Mouse (Mus musculus) lung, postnatal 36 days (tissue): ENCODE measurements around the gene Cdk2.

Experiments used
- DNase-seq: peaks from one replicate; pipeline ENCODE4 v3.0.0; 2022; ENCODE audit warnings: mixed read lengths

Gene Cdk2

DNA sequence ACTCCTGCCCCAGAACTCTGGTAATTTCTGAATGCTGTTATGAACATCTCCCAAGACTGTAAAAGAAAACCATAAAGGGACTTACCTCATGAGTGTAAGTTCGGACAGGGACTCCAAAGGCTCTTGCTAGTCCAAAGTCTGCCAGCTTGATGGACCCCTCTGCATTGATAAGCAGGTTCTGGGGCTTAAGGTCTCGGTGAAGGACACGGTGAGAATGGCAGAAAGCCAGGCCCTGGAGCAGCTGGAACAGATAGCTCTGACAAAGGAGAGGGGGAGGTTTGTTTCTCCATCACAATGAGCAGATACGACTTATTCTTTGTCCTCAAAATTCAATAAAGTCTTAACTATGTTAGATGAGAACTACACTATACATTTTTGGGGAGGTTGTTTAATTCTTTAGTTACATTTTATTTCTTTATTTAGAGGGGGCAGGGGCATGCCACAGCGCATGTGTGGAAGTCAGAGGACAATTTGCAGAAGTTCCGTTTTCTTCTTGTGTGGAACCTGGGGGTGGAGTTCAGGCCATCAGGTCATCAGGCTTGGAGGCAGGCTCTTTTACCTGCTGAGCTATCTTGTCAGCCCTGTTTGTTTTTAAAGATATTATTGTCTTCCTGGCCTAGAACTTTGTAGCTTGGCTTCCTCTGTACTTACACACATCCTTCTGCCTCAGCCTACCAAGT lies 2.4 kb downstream of the Cdk2 start:
- DNase-seq, result no peak

DNA sequence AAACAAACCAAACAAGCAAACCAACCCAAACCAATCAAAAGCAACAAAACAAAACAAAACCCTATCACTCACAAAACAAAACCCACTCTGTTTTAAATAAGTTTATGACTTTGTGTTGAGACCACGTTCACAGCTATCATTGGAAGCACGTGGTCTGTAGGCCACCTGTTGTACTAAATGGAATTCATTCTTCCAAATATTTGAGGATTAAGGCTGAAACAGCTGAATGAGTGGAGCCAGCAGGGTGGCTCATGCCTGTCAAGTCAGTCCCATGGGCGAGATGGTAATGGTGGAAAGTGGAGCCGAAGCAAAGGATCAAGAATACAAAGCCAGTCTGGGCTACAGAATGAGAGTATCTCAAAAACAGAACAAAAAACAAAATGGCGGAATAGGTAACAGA lies 4.1 kb downstream of the Cdk2 start:
- no peak for DNase-seq

- DNase-seq, result no peak
Measured at GRCm38 (mm10) chr10:128699611-128700010, 5.2 kb downstream of the Cdk2 start.

GRCm38 (mm10) chr10:128699006-128699405 lies 5.8 kb downstream of the Cdk2 start:
- no peak for DNase-seq

- DNase-seq, result no peak
Measured at GRCm38 (mm10) chr10:128697072-128697725, 7.6 kb downstream of the Cdk2 start.

DNA sequence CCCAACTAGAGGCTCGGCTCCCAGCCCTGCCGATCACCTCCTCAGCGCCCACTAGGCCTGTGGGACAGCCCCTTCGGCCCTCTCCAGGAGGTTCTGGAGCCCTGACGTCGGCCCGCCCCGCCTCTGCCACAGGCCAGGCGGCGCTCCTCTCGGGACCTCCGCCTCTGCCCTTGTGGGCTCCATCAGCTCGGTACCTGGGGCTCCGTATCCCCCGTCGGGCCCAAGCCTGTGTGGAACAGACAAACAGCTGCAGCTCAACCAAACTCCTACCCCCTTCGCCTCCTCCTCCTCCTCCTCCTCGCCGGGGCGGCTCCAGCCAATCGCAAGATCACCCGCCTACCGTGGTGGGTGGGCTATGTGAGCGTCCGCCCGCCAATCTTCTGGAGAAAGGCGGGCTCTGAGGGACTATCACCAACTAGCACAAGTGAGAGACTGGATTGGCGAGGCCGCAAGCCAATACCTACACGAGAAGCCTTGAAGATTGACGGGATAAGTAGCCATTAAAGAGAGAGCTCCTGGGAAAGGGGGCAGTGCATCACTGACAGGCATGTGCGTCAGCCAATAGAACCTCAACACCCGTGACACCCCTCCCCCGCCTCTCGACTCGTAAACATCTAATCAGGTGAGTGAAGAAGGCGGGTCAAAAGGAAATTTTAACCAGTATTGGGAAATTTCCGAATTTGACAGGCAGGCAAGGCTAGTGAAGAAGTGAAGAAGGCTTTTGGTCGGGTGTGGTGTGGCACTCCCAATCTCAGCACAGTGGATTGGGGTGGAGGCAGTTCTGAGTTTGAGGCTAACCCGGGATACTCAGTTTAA lies 8.6 kb downstream of the Cdk2 start, which contains the start of gene Rab5b:
Gene Rab5b, minus strand, starts transcription at position 273 of the 816 bp plus-strand sequence.
- DNase-seq, result peak; percentile 99

GRCm38 (mm10) chr10:128695411-128695991 lies 9.3 kb downstream of the Cdk2 start:
- DNase-seq, result no peak

DNA sequence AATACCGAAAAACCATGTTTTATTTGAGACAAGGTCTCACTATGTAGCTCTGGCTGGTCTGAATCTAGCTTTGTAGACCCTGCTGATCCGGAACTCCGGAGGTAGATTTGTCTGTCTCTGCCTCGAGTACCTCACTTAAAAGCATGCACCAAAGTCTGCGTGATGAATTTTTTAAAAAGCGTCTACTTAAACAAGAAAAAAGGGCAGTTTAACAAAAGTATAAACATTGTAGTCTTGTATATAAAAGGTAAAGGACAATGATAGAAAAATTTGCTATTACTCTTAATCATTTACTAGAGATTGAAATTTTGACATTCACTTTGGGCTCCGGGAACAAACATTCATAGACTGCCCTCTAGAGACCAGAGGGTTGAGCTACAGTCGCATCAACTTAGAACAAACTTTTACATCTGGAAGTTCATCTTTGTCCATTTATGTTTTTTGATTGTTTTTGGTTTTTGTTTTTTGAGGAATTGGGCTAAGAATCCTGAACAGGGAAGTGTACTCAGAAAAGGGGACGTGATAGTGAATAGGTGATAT lies 30.3 kb downstream of the Cdk2 start:
- DNase-seq, result peak; percentile 75

- peak; percentile 89 for DNase-seq
Measured at GRCm38 (mm10) chr10:128673763-128674468, 30.9 kb downstream of the Cdk2 start, which contains the start of gene Suox. Gene Suox (minus strand): TSS chr10:128674073.

GRCm38 (mm10) chr10:128671148-128671547 lies 33.7 kb downstream of the Cdk2 start:
- DNase-seq, result no peak

DNA sequence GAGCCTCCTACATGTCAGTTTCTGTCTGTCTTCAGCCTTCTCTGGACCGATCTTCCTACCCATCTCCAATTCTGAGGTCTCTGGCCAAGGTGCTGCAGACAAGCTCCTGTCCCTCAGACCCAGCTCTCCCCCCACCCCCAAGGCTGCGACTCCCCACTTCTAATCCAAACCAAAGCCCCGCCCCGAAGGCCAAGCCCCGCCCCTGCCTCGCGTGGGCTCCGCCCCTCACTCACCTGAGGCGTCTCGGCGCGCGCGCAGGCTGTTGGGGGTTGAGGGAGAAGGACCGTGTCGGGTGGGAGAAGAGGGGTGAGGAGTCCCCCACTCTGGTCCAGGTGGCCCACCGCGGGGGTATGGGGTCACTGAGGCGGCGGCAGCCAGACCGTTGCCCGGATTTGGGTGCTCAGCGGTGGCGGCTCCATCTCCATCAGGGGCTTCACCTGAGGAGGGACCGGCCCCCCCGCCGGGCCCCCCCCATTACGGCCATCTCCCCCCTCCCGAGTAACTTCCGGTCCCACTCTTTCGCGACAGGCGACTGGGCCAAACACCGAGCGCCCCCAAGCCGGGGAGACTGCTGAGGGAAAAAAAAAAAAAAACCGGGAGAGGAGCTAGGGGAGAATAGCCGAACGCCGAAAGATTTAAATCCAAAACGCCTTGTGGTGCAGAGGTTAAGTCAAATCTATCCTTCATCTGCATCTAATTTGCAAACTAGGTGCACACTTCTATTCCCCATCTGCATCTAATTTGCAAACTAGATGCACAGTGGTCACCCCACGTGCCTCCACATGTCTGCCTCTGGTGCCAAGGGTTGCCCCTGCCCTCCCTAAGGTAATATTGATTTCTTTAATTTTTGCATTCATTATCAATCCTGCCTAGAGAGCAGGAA lies 35.8 kb downstream of the Cdk2 start:
- peak; percentile 80 for DNase-seq

- DNase-seq, result no peak
Measured at GRCm38 (mm10) chr10:128665806-128666205, 39.0 kb downstream of the Cdk2 start.

- DNase-seq, result no peak
Measured at GRCm38 (mm10) chr10:128665307-128665706, 39.5 kb downstream of the Cdk2 start.

DNA sequence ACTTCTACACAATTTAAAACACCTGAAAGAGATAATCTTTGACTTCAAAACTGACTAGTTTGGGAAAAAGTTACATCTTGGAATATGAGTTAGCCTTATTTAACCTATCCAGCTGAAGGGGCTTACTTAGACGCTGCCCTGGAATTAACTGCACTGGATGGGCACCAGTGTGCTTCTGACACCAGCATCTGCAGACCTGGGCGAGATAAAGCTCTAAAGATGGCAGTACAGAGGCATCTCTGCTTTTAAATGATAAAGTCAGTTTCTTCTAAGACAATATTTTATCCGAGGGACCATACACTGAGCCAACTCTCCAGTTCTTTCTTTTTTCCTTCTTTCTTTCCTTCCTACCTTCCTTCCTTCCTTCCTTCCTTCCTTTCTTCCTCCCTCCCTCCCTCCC lies 40.0 kb downstream of the Cdk2 start:
- no peak for DNase-seq

DNA sequence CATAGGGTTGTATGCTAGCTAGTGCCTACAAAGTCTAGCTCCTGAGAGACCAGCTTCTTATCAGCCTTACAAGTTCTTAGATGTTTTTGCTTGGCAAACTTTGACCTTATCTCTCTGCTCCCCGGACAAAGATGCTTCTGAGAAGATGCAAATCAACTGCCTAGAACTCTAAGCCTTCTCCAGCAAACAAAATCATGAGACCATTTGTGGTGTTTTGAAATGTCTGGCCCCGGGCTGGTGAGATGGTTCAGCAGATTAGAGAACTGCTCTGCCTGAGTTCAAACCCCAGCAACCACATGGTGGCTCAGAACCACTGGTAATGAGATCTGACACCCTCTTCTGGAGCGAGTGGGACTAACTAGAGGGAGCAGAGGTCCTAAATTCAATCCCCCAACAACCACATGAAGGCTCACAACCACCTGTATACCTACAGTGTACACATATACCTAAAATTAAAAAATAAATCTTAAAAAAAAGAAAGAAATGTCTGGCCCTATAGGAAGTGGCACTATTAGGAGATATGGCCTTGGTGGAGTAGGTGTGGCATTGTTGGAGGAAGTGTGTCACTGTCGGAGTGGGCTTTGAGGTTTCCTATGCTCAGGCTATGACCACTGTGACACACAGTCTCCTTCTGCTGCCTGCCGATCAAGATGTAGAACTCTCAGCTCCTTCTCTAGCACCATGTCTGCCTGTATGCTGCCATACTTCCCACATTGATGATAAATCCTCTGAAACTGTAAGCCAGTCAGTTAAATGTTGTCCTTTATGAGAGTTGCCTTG lies 41.2 kb downstream of the Cdk2 start:
- no peak for DNase-seq

- no peak for DNase-seq
Measured at GRCm38 (mm10) chr10:128662465-128662864, 42.4 kb downstream of the Cdk2 start.

DNA sequence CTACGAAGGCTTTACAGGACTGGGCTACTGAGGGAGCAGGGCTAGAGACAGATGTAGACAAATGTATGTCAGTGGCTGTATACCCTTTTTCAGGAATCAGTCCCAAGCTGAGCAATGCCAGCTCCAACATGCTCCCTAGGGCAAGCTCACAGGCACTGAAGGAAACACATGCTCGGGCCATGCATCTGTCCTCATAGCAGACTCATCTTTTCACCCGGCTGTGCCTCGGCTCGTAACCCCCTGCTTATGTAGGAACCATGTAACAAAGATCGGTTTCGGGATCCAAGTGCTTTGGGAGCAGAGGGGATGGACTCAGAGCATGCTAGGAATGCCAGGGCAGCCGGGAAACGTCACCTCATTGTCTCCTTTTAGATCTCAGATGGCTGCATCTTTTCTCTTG lies 45.3 kb downstream of the Cdk2 start:
- no peak for DNase-seq

DNA sequence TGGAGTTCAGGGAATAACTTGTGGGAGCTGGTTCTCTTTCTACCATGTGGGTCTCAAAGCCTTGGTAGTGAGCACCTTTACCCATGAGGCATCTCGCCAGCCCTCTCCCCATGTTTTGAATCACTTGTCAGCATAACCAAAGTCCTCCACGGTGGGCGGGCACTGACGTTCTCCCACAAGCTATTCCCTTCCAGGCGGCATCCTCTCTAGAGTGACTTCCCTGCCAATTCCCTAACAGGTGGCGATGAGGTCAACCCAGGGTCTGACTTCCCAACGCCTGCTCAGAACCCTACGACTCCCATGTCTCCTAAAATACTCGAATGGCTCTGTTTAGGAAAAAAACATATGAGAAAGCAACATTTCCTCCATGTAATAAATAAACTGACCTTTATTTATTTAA lies 47.0 kb downstream of the Cdk2 start:
- no peak for DNase-seq

DNA sequence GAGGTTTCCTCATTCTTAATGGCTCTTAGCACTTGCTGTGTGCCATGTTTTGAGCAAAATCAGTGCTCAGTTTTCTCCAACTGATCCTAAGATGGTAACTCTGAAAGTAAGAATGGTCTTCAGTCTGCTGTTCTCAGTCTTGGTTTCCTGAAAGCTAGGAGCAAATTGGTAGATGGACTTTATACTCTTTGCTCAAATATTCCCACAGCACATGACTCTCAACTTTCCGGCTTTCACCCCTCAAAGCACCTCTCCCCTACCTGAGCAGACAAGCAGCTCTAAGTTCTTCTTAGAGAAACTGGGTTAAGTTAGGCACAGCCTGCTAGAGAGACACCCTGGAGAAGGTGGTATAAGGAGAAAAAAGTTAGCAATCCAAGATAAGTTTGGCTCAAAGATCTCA lies 48.1 kb downstream of the Cdk2 start:
- DNase-seq, result no peak

GRCm38 (mm10) chr10:128655254-128655653 lies 49.6 kb downstream of the Cdk2 start:
- DNase-seq, result peak; percentile 55
